Mouse (Mus musculus) heart, adult 2 months (tissue): ENCODE data around the gene Tbc1d19. TPM values are rescaled to one million over a fixed set of nuclear protein-coding genes. Genes with fewer than 3 reads are reported as not detected.

Source experiments
- DNase-seq, 2 experiments: peaks; one replicate each; pipeline ENCODE4 v3.0.0; 2021
- H3K27ac ChIP-seq: fragments of 200-600 bp; 2 replicates; pipeline ENCODE4 v1.8.1; 2022
- H3K27me3 ChIP-seq: fragments of 200-500 bp; 2 replicates; pipeline ENCODE4 v1.6.1; 2012; ENCODE audit warnings: mild to moderate bottlenecking, low read length, inconsistent platforms, mixed read lengths; ENCODE audit not compliant: control insufficient read depth, insufficient read depth
- H3K36me3 ChIP-seq: fragments of 200-500 bp; 2 replicates; pipeline ENCODE4 v1.6.1; 2012; ENCODE audit warnings: low read length, inconsistent platforms; ENCODE audit not compliant: control insufficient read depth, insufficient read depth
- H3K4me1 ChIP-seq: fragments of 200-500 bp; 2 replicates; pipeline ENCODE4 v1.6.1; 2011; ENCODE audit warnings: low read length; ENCODE audit not compliant: control insufficient read depth, insufficient read depth
- H3K4me3 ChIP-seq: fragments of 200-600 bp; 2 replicates; pipeline ENCODE4 v1.8.1; 2022
- H3K79me2 ChIP-seq: fragments of 200-500 bp; replicated peaks from 2 replicates; pipeline ENCODE4 v1.6.1; 2012; ENCODE audit warnings: mild to moderate bottlenecking, inconsistent platforms, low read length, moderate library complexity, mixed read lengths; ENCODE audit not compliant: control insufficient read depth, insufficient read depth
- H3K9ac ChIP-seq: fragments of 200-500 bp; 2 replicates; pipeline ENCODE4 v1.6.1; 2012; ENCODE audit warnings: low read depth, mild to moderate bottlenecking, control low read depth, inconsistent platforms, low read length, mixed read lengths
- CTCF ChIP-seq: fragments of 200-600 bp; IDR thresholded peaks from 2 replicates; pipeline ENCODE4 v1.8.1; 2022; ENCODE audit warnings: antibody characterized with exemption, mild to moderate bottlenecking, moderate library complexity
- EP300 ChIP-seq: fragments of 200-500 bp; IDR thresholded peaks from 2 replicates; pipeline ENCODE4 v1.6.1; 2011; ENCODE audit warnings: low read depth, low read length, control low read depth; ENCODE audit not compliant: insufficient read depth
- POLR2A ChIP-seq: fragments of 200-500 bp; IDR thresholded peaks from 2 replicates; pipeline ENCODE4 v1.6.1; 2011; ENCODE audit warnings: mild to moderate bottlenecking, low read depth, low read length, control low read depth; ENCODE audit not compliant: insufficient read depth
- WGBS: fragments of 180-500 bp; shearing (Covaris S2); methylation state at CpG from one replicate; pipeline ENCODE4 v1.1.7; 2018; 5-methylcytosine and 5-hydroxymethylcytosine counted together
- intact Hi-C: fragments of 180-260 bp; cut with DNase I; formaldehyde crosslinking; loops from one replicate; pipeline ENCODE4 v1.15.1; 2025
- long read RNA-seq: library from polyadenylated mRNA; stranded (forward); transcript quantifications from one replicate; pipeline ENCODE4 v2.0.0, GENCODE M21; 2021
- polyA plus RNA-seq: library from polyadenylated mRNA; depleted of rRNA; stranded (reverse); fragments of >200 nt; gene quantifications from 2 replicates; pipeline ENCODE4 v1.2.3, GENCODE M21; 2012; rRNA removed
- total RNA-seq, 2 experiments: library from RNA; stranded (reverse); gene quantifications; 2 replicates each; pipeline ENCODE4 v1.2.3; 2021

Gene Tbc1d19
- 10 to 100 TPM; 16.7 to 18.4 TPM for total RNA-seq
- 10.0 and 19.7 TPM in 2 replicates for polyA plus RNA-seq
- long read RNA-seq, transcript Tbc1d19-201 (21 exons, 2,273 nt) = major isoform, 17 of 18 reads
- long read RNA-seq, partial matches to known transcripts = 0 of 18 reads
- long read RNA-seq, other reads (novel, unspliced or antisense) = 1 of 18 reads

GRCm38 (mm10) chr5:53809115-53809991, at the start of gene Tbc1d19:
TSS of gene Tbc1d19 (plus strand) at chr5:53809606.
- Histone ChIP-seq H3K36me3 (no peaks in the 10 kb centered on the region), H3K27ac (peak within 1 kb of the TSS; percentile 71), H3K4me1 (no peaks in the 10 kb centered on the region; the same call in 1 of the 2 replicates), H3K27me3 (no peaks in the 10 kb centered on the region), H3K9ac (peak within 1 kb of the TSS; percentile 80), H3K79me2 (no peaks in the 10 kb centered on the region), H3K4me3 (peak within 1 kb of the TSS; percentile 64)
- DNase-seq = peak; percentile 88 to 90
- TF ChIP-seq EP300 (0 out of 2 replicates have a peak, but pooled peaks have one; percentile 46), POLR2A (peak; percentile 39; the same call in 1 of the 2 replicates), CTCF (no peak)
- 5% methylated on average over 36 of the region's 36 CpGs for WGBS
- intact Hi-C loops = no loop called here

- H3K4me1 ChIP-seq = no peaks in the 10 kb centered on the region
- TF ChIP-seq CTCF = no peak
- TF ChIP-seq POLR2A = no peak
- H3K27ac ChIP-seq = no peak overlapping the region
- H3K27me3 ChIP-seq = no peaks in the 10 kb centered on the region
- 86% methylated on average over 4 of the region's 4 CpGs for WGBS
- intact Hi-C loops = no loop called here
- H3K79me2 ChIP-seq = no peaks in the 10 kb centered on the region
- DNase-seq = no peak
- no peak overlapping the region for H3K9ac ChIP-seq
- H3K4me3 ChIP-seq = no peak overlapping the region
- H3K36me3 ChIP-seq = no peaks in the 10 kb centered on the region
Observed at GRCm38 (mm10) chr5:53759912-53760311, 49.5 kb upstream of the Tbc1d19 start.

- H3K36me3 ChIP-seq = no peaks in the 10 kb centered on the region
- no peak overlapping the region for H3K9ac ChIP-seq
- WGBS = 84% methylated on average over 3 of the region's 3 CpGs
- H3K79me2 ChIP-seq = no peaks in the 10 kb centered on the region
- no peak overlapping the region for H3K27ac ChIP-seq
- TF ChIP-seq POLR2A (no peak), EP300 (no peak), CTCF (no peak)
- H3K4me3 ChIP-seq = no peak overlapping the region
- no peak for DNase-seq
- H3K27me3 ChIP-seq = no peaks in the 10 kb centered on the region
- no peaks in the 10 kb centered on the region for H3K4me1 ChIP-seq
- intact Hi-C loops = no loop called here
Observed at GRCm38 (mm10) chr5:53760914-53761313, 48.5 kb upstream of the Tbc1d19 start.

DNA sequence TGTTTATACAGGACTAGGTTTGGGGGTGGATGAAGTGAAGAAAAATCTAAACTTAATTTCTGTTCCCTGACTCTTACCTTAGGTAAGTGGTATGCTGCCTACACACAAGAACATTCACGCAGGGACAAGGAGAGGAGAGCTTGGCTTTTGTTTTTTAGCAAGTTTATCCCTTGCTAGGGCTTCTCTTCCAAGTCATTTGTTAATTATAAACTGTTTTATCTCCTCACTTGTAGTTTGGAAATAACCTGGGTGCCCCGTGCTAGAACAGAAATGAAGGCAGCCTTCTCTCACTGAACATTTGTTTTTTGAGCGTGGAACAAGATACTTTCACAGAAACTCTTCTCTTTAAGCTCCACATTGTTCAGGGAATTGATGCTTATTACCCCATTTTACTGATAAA, 48.1 kb upstream of the Tbc1d19 start:
- DNase-seq = no peak
- Histone ChIP-seq H3K27ac (no peak overlapping the region), H3K4me3 (no peak overlapping the region), H3K27me3 (no peaks in the 10 kb centered on the region), H3K4me1 (no peaks in the 10 kb centered on the region), H3K36me3 (no peaks in the 10 kb centered on the region), H3K9ac (no peak overlapping the region), H3K79me2 (no peaks in the 10 kb centered on the region)
- TF ChIP-seq CTCF (no peak), POLR2A (no peak), EP300 (no peak)
- intact Hi-C loops = no loop called here
- 68% methylated on average over 3 of the region's 3 CpGs for WGBS

DNA sequence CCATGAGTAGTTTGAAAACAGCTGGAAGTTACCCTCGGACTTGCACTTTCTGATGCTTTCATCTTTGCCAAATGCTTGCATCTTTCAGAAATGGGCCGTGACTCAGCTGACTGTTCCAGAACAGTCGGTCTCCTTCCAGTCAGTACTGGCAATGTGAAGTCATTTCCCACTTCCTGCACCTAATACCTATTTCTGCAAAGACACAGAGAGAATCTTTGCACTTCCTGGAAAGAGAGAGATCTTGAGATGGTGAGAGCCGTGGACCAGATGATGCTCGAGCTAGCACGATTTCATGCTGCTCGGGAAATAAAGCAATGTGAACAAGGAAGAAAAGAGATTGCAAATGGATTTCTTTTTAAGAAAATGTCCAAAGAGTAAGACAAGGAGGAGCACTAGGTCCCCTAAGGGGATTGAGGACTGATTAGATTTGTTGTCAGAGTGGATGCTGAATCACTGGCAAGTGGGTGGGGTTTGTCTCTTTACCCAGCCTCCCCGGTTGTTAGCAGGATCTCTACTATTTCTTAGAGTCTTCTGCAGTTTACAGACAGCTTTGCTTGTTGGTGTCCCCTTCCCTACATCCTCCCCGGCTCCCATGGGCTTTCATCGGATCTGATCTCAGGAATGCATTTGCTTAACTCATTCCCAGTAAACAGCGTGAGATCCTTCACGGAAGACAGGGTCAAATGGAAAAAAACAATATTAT, 24.4 kb upstream of the Tbc1d19 start:
- 42% methylated on average over 12 of the region's 12 CpGs for WGBS
- DNase-seq = peak; percentile 21 to 39

More for the DNA sequence above, 24.4 kb upstream of the Tbc1d19 start:
- H3K4me1 ChIP-seq = no peaks in the 10 kb centered on the region; the same call in 1 of the 2 replicates
- intact Hi-C loops = no loop called here
- H3K4me3 ChIP-seq = no peak overlapping the region
- H3K79me2 ChIP-seq = no peaks in the 10 kb centered on the region
- no peaks in the 10 kb centered on the region for H3K36me3 ChIP-seq
- H3K27ac ChIP-seq = no peak overlapping the region; the same call in 1 of the 2 replicates
- TF ChIP-seq CTCF (no peak), POLR2A (no peak), EP300 (no peak)
- no peak overlapping the region for H3K9ac ChIP-seq
- H3K27me3 ChIP-seq = no peaks in the 10 kb centered on the region
